Mouse (Mus musculus): Measurements from ENCODE around the gene Rps13. TPM values are rescaled to one million over a fixed set of nuclear protein-coding genes. Genes with fewer than 3 reads are reported as not detected.
"Not testable (repeated sequence)": the region's sequence is repeated elsewhere in the genome, so short reads cannot be mapped to it uniquely, and the experiment has no call there.

The Rps13 gene
- total RNA-seq (2017): 3,813 and 4,005 TPM in 2 replicates

- ATAC-seq (replicated peaks; ENCODE audit: low read depth, poor library complexity, severe bottlenecking): peak; percentile 94
Measured at GRCm38 (mm10) chr7:116333713-116334668, at the start of gene Rps13. Gene Rps13, minus strand, starts transcription at chr7:116334195.

- ATAC-seq (replicated peaks; ENCODE audit: low read depth, poor library complexity, severe bottlenecking): not testable (repeated sequence)
Measured at GRCm38 (mm10) chr7:116379181-116379580, 45.2 kb upstream of the Rps13 start.

- no peak for ATAC-seq (replicated peaks; ENCODE audit: low read depth, poor library complexity, severe bottlenecking)
Measured at GRCm38 (mm10) chr7:116374284-116374683, 40.3 kb upstream of the Rps13 start.

- ATAC-seq (replicated peaks; ENCODE audit: low read depth, poor library complexity, severe bottlenecking): peak; percentile 65
Measured at GRCm38 (mm10) chr7:116336226-116336625, 2.2 kb upstream of the Rps13 start.

GRCm38 (mm10) chr7:116335133-116335532, 1.1 kb upstream of the Rps13 start:
- no peak for ATAC-seq (replicated peaks; ENCODE audit: low read depth, poor library complexity, severe bottlenecking)

- ATAC-seq (replicated peaks; ENCODE audit: low read depth, poor library complexity, severe bottlenecking): no peak
Measured at GRCm38 (mm10) chr7:116334669-116335038, 659 bp upstream of the Rps13 start.

GRCm38 (mm10) chr7:116331246-116331645, 2.7 kb downstream of the Rps13 start:
- ATAC-seq (replicated peaks; ENCODE audit: low read depth, poor library complexity, severe bottlenecking): no peak

- no peak for ATAC-seq (replicated peaks; ENCODE audit: low read depth, poor library complexity, severe bottlenecking)
Measured at GRCm38 (mm10) chr7:116329858-116330257, 4.1 kb downstream of the Rps13 start.

- no peak for ATAC-seq (replicated peaks; ENCODE audit: low read depth, poor library complexity, severe bottlenecking)
Measured at GRCm38 (mm10) chr7:116328777-116329176, 5.2 kb downstream of the Rps13 start.

- ATAC-seq (replicated peaks; ENCODE audit: low read depth, poor library complexity, severe bottlenecking): peak; percentile 52; the same call in 1 of the 2 replicates
Measured at GRCm38 (mm10) chr7:116327901-116328300, 6.1 kb downstream of the Rps13 start.

- ATAC-seq (replicated peaks; ENCODE audit: low read depth, poor library complexity, severe bottlenecking): peak; percentile 92
Measured at GRCm38 (mm10) chr7:116323331-116323964, 10.5 kb downstream of the Rps13 start.

GRCm38 (mm10) chr7:116309456-116309855, 24.5 kb downstream of the Rps13 start:
- ATAC-seq (replicated peaks; ENCODE audit: low read depth, poor library complexity, severe bottlenecking): peak; percentile 37

GRCm38 (mm10) chr7:116308632-116308991, 25.4 kb downstream of the Rps13 start:
- ATAC-seq (replicated peaks; ENCODE audit: low read depth, poor library complexity, severe bottlenecking): no peak

- peak; percentile 19 for ATAC-seq (replicated peaks; ENCODE audit: low read depth, poor library complexity, severe bottlenecking)
Measured at GRCm38 (mm10) chr7:116307871-116308631, 25.9 kb downstream of the Rps13 start, which contains the start of gene Plekha7. Gene Plekha7, minus strand, starts transcription at chr7:116308376.

- ATAC-seq (replicated peaks; ENCODE audit: low read depth, poor library complexity, severe bottlenecking): peak; percentile 43
Measured at GRCm38 (mm10) chr7:116307099-116307870, 26.7 kb downstream of the Rps13 start.

- no peak for ATAC-seq (replicated peaks; ENCODE audit: low read depth, poor library complexity, severe bottlenecking)
Measured at GRCm38 (mm10) chr7:116306601-116307000, 27.4 kb downstream of the Rps13 start.

- ATAC-seq (replicated peaks; ENCODE audit: low read depth, poor library complexity, severe bottlenecking): no peak
Measured at GRCm38 (mm10) chr7:116301661-116302311, 32.2 kb downstream of the Rps13 start.

- ATAC-seq (replicated peaks; ENCODE audit: low read depth, poor library complexity, severe bottlenecking): no peak
Measured at GRCm38 (mm10) chr7:116301144-116301543, 32.9 kb downstream of the Rps13 start.

- ATAC-seq (replicated peaks; ENCODE audit: low read depth, poor library complexity, severe bottlenecking): no peak
Measured at GRCm38 (mm10) chr7:116298851-116299250, 35.1 kb downstream of the Rps13 start.

Data from common myeloid progenitor, adult 5-6 weeks (primary cell).